Mouse (Mus musculus) CH12.LX (cell line): ENCODE data around the gene Klrb1f. TPM values are rescaled to one million over a fixed set of nuclear protein-coding genes. Genes with fewer than 3 reads are reported as not detected.

Experiments used
- DNase-seq: peaks from one replicate; pipeline ENCODE4 v3.0.0-alpha.2; 2013; ENCODE audit errors: extremely low read depth
- H3K27ac ChIP-seq: 2 replicates; pipeline ENCODE4 v1.5.1; 2012; ENCODE audit warnings: low read depth, mild to moderate bottlenecking, control low read depth, moderate library complexity; ENCODE audit not compliant: insufficient read depth
- H3K27me3 ChIP-seq: replicated peaks from 2 replicates; pipeline ENCODE3; 2012; ENCODE audit warnings: inconsistent platforms
- H3K36me3 ChIP-seq, 2 experiments: replicated peaks in 1 of 2; 2 replicates each; pipeline versions ENCODE3 to v1.6.1; 2012; ENCODE audit warnings: inconsistent platforms in 1 of 2, low read length in 1 of 2, mild to moderate bottlenecking in 1 of 2, mixed read lengths in 1 of 2, moderate library complexity in 1 of 2; ENCODE audit not compliant: control insufficient read depth in 1 of 2, insufficient read depth in 1 of 2
- H3K4me1 ChIP-seq, 2 experiments: 2 replicates each; pipeline ENCODE4 v1.6.1; 2012; ENCODE audit warnings: inconsistent platforms in 1 of 2, moderate library complexity in 1 of 2; ENCODE audit not compliant: insufficient read depth in 2 of 2, control insufficient read depth in 1 of 2
- H3K4me2 ChIP-seq: 2 replicates; pipeline ENCODE4 v1.6.1; 2012; ENCODE audit warnings: low read depth, mild to moderate bottlenecking, control low read depth; ENCODE audit not compliant: poor library complexity, insufficient read depth, severe bottlenecking
- H3K4me3 ChIP-seq, 3 experiments: fragments of 150-350 bp in 1 of 3; sonication (generic) in 1 of 3; replicated peaks in 1 of 3; 2 replicates each; pipeline versions ENCODE3 to v1.5.1; 2011 to 2012; ENCODE audit warnings: low read depth in 2 of 3, low read length in 2 of 3, mild to moderate bottlenecking in 2 of 3, moderate library complexity in 2 of 3, control low read depth in 1 of 3, improper control_type of control experiment in 1 of 3, inconsistent platforms in 1 of 3, mixed read lengths in 1 of 3; ENCODE audit not compliant: poor library complexity in 1 of 3
- H3K79me2 ChIP-seq: replicated peaks from 2 replicates; pipeline ENCODE4 v1.6.1; 2012; ENCODE audit warnings: mild to moderate bottlenecking, moderate library complexity; ENCODE audit not compliant: control insufficient read depth, poor library complexity, insufficient read depth, severe bottlenecking; ENCODE audit errors: extremely low read depth
- H3K9ac ChIP-seq: 2 replicates; pipeline ENCODE4 v1.6.1; 2012; ENCODE audit warnings: low read depth, mild to moderate bottlenecking, control low read depth, moderate library complexity; ENCODE audit not compliant: insufficient read depth
- H3K9me3 ChIP-seq: replicated peaks from 2 replicates; pipeline ENCODE3; 2012; ENCODE audit warnings: low read length, inconsistent platforms, mixed read lengths
- BHLHE40 ChIP-seq: IDR thresholded peaks from 2 replicates; pipeline ENCODE4 v1.6.1; 2011; ENCODE audit warnings: mild to moderate bottlenecking, low read depth, low read length, improper control_type of control experiment
- CHD2 ChIP-seq: IDR thresholded peaks from 2 replicates; pipeline ENCODE4 v1.6.1; 2011; ENCODE audit warnings: low read length, improper control_type of control experiment
- CTCF ChIP-seq, 2 experiments: IDR thresholded peaks in 1 of 2; conservative IDR thresholded peaks in 1 of 2; 2 replicates each; pipeline ENCODE4 v1.5.1; 2011 to 2012; ENCODE audit warnings: low read depth in 2 of 2, low read length in 2 of 2, improper control_type of control experiment in 1 of 2, inconsistent platforms in 1 of 2, mild to moderate bottlenecking in 1 of 2, moderate library complexity in 1 of 2
- E2F4 ChIP-seq: IDR thresholded peaks from 2 replicates; pipeline ENCODE4 v1.6.1; 2011; ENCODE audit warnings: low read depth, low read length, improper control_type of control experiment; ENCODE audit not compliant: insufficient replicate concordance
- IRF4 ChIP-seq: IDR thresholded peaks from 2 replicates; pipeline ENCODE4 v1.6.1; 2014; ENCODE audit warnings: low read depth, mild to moderate bottlenecking, inconsistent platforms, low read length, improper control_type of control experiment
- MAFK ChIP-seq: IDR thresholded peaks from 2 replicates; pipeline ENCODE4 v1.6.1; 2011; ENCODE audit warnings: low read length, improper control_type of control experiment; ENCODE audit not compliant: insufficient replicate concordance
- MAZ ChIP-seq: IDR thresholded peaks from 2 replicates; pipeline ENCODE4 v1.6.1; 2012; ENCODE audit warnings: low read depth, mild to moderate bottlenecking, inconsistent platforms, low read length, improper control_type of control experiment, moderate library complexity
- MEF2A ChIP-seq: IDR thresholded peaks from 2 replicates; pipeline ENCODE4 v1.6.1; 2014; ENCODE audit warnings: low read depth, mild to moderate bottlenecking, inconsistent platforms, low read length, improper control_type of control experiment, borderline replicate concordance
- MXI1 ChIP-seq: IDR thresholded peaks from 2 replicates; pipeline ENCODE4 v1.6.1; 2011; ENCODE audit warnings: mild to moderate bottlenecking, low read depth, low read length, improper control_type of control experiment
- NELFE ChIP-seq: IDR thresholded peaks from 2 replicates; pipeline ENCODE4 v1.6.1; 2011; ENCODE audit warnings: low read depth, low read length, improper control_type of control experiment
- POLR2A ChIP-seq: IDR thresholded peaks from 2 replicates; pipeline ENCODE4 v1.6.1; 2011; ENCODE audit warnings: low read depth, mild to moderate bottlenecking, improper control_type of control experiment, low read length
- POLR2AphosphoS2 ChIP-seq: IDR thresholded peaks from 2 replicates; pipeline ENCODE4 v1.6.1; 2011; ENCODE audit warnings: low read depth, low read length, improper control_type of control experiment
- TBP ChIP-seq: conservative IDR thresholded peaks from 2 replicates; pipeline ENCODE4 v1.6.1; 2011; ENCODE audit warnings: low read depth, low read length, improper control_type of control experiment
- USF1 ChIP-seq: IDR thresholded peaks from 2 replicates; pipeline ENCODE4 v1.6.1; 2014; ENCODE audit warnings: low read depth, mild to moderate bottlenecking, inconsistent platforms, low read length, improper control_type of control experiment
- ZKSCAN1 ChIP-seq: IDR thresholded peaks from 2 replicates; pipeline ENCODE4 v1.6.1; 2012; ENCODE audit warnings: low read depth, inconsistent platforms, low read length, improper control_type of control experiment, borderline replicate concordance
- dilution Hi-C: fragments of 300-500 bp; cut with MboI; formaldehyde crosslinking; loops from 2 replicates; pipeline ENCODE4 v1.14.3; 2020; ENCODE audit warnings: low sequenced_read_pairs; ENCODE audit not compliant: extremely low pct_unique_long_range_greater_than_20kb, extremely low pct_ligation_motif_present
- in situ Hi-C: fragments of 300-500 bp; cut with MboI; formaldehyde crosslinking; loops from 3 replicates; pipeline ENCODE4 v1.14.3; 2019; ENCODE audit warnings: low sequenced_read_pairs, low pct_ligation_motif_present, low pct_unique_long_range_greater_than_20kb, mixed read lengths
- polyA plus RNA-seq: library from polyadenylated mRNA; unstranded; fragments of >175 nt; gene quantifications from 2 replicates; pipeline ENCODE4 v1.2.1, GENCODE M21; 2012; ENCODE audit warnings: low read depth; ENCODE audit not compliant: insufficient read length
- total RNA-seq, 2 experiments: library from RNA; depleted of rRNA; stranded (reverse); fragments of 300-350 nt in 1 of 2; fragments of >200 nt in 1 of 2; gene quantifications; 2 replicates each; pipeline ENCODE4 v1.2.3; 2012 to 2014

The Klrb1f gene
- total RNA-seq (2012; rRNA removed) (0.38 and 0.68 TPM in 2 replicates), total RNA-seq (2014; rRNA removed) (0.21 and 0.38 TPM in 2 replicates), polyA plus RNA-seq (0.23 and 0.25 TPM in 2 replicates)

DNA sequence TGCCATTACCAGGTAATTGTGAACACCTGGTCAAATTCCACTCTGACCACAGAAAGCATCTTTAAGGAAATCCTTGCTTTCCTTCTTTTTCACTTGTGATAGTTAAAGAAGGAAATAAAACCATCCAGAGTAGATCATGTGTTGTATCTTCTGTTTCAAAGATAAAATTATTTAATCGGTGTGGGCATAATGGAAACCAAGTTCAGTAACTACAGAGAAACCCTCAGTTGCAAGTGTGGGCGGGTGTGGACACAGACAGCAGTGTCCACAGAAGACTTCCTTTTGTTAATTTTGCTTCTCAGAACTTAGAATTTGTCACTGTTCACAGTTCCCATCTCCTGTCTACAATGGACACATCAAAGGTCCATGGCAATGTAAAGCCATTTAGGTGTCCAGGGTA lies at the start of gene Klrb1f:
Gene Klrb1f (plus strand): TSS at position 301 of the 400 bp plus-strand sequence.
- in situ Hi-C loops: no loop called here
- H3K4me3 ChIP-seq: no peak within 1 kb of the TSS
- dilution Hi-C loops: no loop called here

DNA sequence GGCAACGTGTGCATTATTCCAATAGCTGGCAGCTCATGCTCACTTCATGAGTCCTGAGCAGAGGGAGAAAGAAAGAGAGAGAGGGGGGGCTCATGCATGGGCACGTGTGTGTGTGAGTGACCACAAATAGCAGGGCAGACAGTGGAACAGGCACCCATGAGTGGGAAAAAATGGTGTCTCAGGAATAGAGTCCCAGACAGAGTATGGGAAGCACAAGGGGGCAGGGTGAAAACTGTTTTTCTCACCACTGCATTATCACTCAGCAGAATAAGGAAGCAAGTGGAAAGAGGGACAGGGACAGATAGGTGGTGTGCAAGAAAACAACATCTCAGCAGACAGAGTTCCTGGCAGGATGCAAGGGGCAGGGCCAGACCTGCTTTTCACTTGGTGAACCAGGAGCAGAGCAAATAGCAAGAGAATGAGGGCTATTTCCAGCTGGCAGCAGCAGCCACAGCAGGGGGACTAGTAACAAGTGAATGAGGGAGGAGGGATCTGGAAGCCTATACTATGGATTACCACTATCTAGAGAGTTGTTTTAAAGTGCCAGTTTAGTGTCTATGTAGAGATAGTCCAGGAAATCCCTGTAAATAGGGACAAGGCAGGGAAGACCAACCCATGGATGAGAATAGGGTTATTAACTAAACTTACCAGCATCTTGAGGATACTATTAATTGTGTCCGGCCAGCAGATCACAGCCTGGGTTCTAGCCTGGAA lies 49.5 kb upstream of the Klrb1f start:
- TF ChIP-seq MAZ (no peak), CTCF (conservative IDR thresholded peaks at IDR 0.05 in 1 of 2, IDR thresholded peaks at IDR 0.05 in 1 of 2; ENCODE audit: low read depth in 2 of 2, low read length in 2 of 2) (no peak), BHLHE40 (peak; percentile 68), POLR2A (no peak), MAFK (no peak), TBP (no peak), ZKSCAN1 (no peak)
- no peak for DNase-seq
- dilution Hi-C loops: no loop called here
- Histone ChIP-seq H3K79me2 (peaks cover 46% of the 10 kb centered on the region), H3K9ac (peak overlapping the region; percentile 62), H3K27me3 (no peaks in the 10 kb centered on the region), H3K9me3 (no peaks in the 10 kb centered on the region), H3K4me1 (peaks cover 19 to 29% of the 10 kb centered on the region in 2 experiments), H3K4me3 (peak overlapping the region in 2 of 3 experiments; percentile 40 to 42), H3K36me3 (no peaks in the 10 kb centered on the region), H3K4me2 (peak overlapping the region; percentile 65), H3K27ac (peak overlapping the region; percentile 47)
- in situ Hi-C loops: no loop called here

More for the DNA sequence above, at the start of gene Klrb1f:
- Histone ChIP-seq H3K9ac (no peak within 1 kb of the TSS), H3K27me3 (no peaks in the 10 kb centered on the region), H3K4me2 (no peak within 1 kb of the TSS), H3K9me3 (peaks cover 3% of the 10 kb centered on the region), H3K79me2 (no peaks in the 10 kb centered on the region), H3K4me1 (peaks cover 2 to 24% of the 10 kb centered on the region in 2 experiments), H3K36me3 (no peaks in the 10 kb centered on the region), H3K27ac (no peak within 1 kb of the TSS)
- DNase-seq: no peak
- no peak for TF ChIP-seq USF1
- no peak for TF ChIP-seq MEF2A
- TF ChIP-seq POLR2AphosphoS2: no peak
- no peak for TF ChIP-seq ZKSCAN1
- no peak for TF ChIP-seq NELFE
- no peak for TF ChIP-seq CHD2
- no peak for TF ChIP-seq IRF4
- no peak for TF ChIP-seq E2F4
- TF ChIP-seq MXI1: no peak
- TF ChIP-seq POLR2A: no peak
